Mouse (Mus musculus): Measurements from ENCODE around the gene Clpp. TPM values are rescaled to one million over a fixed set of nuclear protein-coding genes. Genes with fewer than 3 reads are reported as not detected.

Gene Clpp
- total RNA-seq, 2 experiments from 2014 or later: 35.6 to 41.4 TPM

- DNase-seq (ENCODE audit: low spot score in 2 of 2): peak in 1 of 2 experiments; percentile 5
Observed at GRCm38 (mm10) chr17:56986105-56986805, 3.9 kb upstream of the Clpp start.

GRCm38 (mm10) chr17:56988441-56988840, 1.7 kb upstream of the Clpp start:
- peak in 1 of 2 experiments; percentile 10 for DNase-seq (ENCODE audit: low spot score in 2 of 2)

GRCm38 (mm10) chr17:56988921-56989430, 1.1 kb upstream of the Clpp start:
- DNase-seq (ENCODE audit: low spot score in 2 of 2): peak in 1 of 2 experiments; percentile 4

GRCm38 (mm10) chr17:56989467-56990114, 514 bp upstream of the Clpp start:
- peak in 1 of 2 experiments; percentile 41 for DNase-seq (ENCODE audit: low spot score in 2 of 2)

GRCm38 (mm10) chr17:56990966-56991365, 861 bp downstream of the Clpp start:
- DNase-seq (ENCODE audit: low spot score in 2 of 2): peak in 1 of 2 experiments; percentile 12

GRCm38 (mm10) chr17:56995046-56995445, 4.9 kb downstream of the Clpp start:
- no peak for DNase-seq (ENCODE audit: low spot score in 2 of 2)

- no peak for DNase-seq (ENCODE audit: low spot score in 2 of 2)
Observed at GRCm38 (mm10) chr17:56996506-56996905, 6.4 kb downstream of the Clpp start.

GRCm38 (mm10) chr17:56997029-56997667, 7.0 kb downstream of the Clpp start, which contains the start of gene Alkbh7:
Gene Alkbh7, plus strand, starts transcription at chr17:56997339.
- DNase-seq (ENCODE audit: low spot score in 2 of 2): peak; percentile 83 to 94

GRCm38 (mm10) chr17:56999414-56999813, 9.3 kb downstream of the Clpp start:
- DNase-seq (ENCODE audit: low spot score in 2 of 2): no peak

GRCm38 (mm10) chr17:56999968-57000609, 10.0 kb downstream of the Clpp start, which contains the start of gene Pspn:
Gene Pspn, minus strand, starts transcription at chr17:57000018.
- DNase-seq (ENCODE audit: low spot score in 2 of 2): no peak

- no peak for DNase-seq (ENCODE audit: low spot score in 2 of 2)
Observed at GRCm38 (mm10) chr17:57001228-57001627, 11.1 kb downstream of the Clpp start.

- no peak for DNase-seq (ENCODE audit: low spot score in 2 of 2)
Observed at GRCm38 (mm10) chr17:57003994-57004393, 13.9 kb downstream of the Clpp start.

- DNase-seq (ENCODE audit: low spot score in 2 of 2): no peak
Observed at GRCm38 (mm10) chr17:57007137-57007905, 17.2 kb downstream of the Clpp start.

GRCm38 (mm10) chr17:57010911-57011235, 20.8 kb downstream of the Clpp start:
- DNase-seq (ENCODE audit: low spot score in 2 of 2): peak in 1 of 2 experiments; percentile 37

- peak; percentile 78 to 90 for DNase-seq (ENCODE audit: low spot score in 2 of 2)
Observed at GRCm38 (mm10) chr17:57011236-57012141, 21.4 kb downstream of the Clpp start, which contains the start of the genes Gtf2f1 and Gm17949. Gene Gtf2f1, minus strand, starts transcription at chr17:57011288. Gene Gm17949, plus strand, starts transcription at chr17:57011469.

GRCm38 (mm10) chr17:57012245-57012795, 22.2 kb downstream of the Clpp start:
- no peak for DNase-seq (ENCODE audit: low spot score in 2 of 2)

GRCm38 (mm10) chr17:57019693-57020092, 29.6 kb downstream of the Clpp start:
- DNase-seq (ENCODE audit: low spot score in 2 of 2): no peak

GRCm38 (mm10) chr17:57020960-57021359, 30.9 kb downstream of the Clpp start:
- no peak for DNase-seq (ENCODE audit: low spot score in 2 of 2)

- DNase-seq (ENCODE audit: low spot score in 2 of 2): no peak
Observed at GRCm38 (mm10) chr17:57027471-57027870, 37.4 kb downstream of the Clpp start.

Measured in gastrocnemius, postnatal 4 days (tissue).